Mouse (Mus musculus) thymus, postnatal 10 days (tissue): ENCODE measurements around the gene Zfp683.

ENCODE experiments used
- DNase-seq, 2 experiments: peaks; one replicate each; pipeline ENCODE4 v3.0.0; 2021; ENCODE audit warnings: low spot score in 2 of 2

Gene Zfp683

GRCm38 (mm10) chr4:134053538-134053937, at the start of gene Zfp683:
Zfp683 (plus strand) TSS chr4:134053838.
- no peak for DNase-seq

- DNase-seq: no peak
Measured at GRCm38 (mm10) chr4:134005581-134006358, 47.9 kb upstream of the Zfp683 start.

DNA sequence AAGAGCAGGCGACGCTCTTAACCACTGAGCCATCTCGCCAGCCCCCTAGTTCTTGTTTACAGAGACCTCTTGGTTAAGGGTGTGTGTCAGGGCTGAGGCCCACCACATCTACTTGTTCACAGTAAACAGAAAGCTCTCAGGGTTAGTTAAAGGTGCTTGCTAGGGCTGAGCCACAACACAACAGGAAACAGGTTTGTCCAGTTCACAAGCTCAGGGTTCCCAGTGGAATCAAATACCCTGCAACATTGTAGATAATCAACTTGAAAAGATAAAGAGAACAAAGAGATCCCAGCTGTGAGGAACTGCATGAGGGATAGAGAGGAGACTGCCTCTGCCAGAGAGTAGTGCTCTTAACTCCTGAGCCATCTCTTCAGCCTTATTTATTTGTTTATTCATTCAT, 46.8 kb upstream of the Zfp683 start:
- DNase-seq: no peak

DNA sequence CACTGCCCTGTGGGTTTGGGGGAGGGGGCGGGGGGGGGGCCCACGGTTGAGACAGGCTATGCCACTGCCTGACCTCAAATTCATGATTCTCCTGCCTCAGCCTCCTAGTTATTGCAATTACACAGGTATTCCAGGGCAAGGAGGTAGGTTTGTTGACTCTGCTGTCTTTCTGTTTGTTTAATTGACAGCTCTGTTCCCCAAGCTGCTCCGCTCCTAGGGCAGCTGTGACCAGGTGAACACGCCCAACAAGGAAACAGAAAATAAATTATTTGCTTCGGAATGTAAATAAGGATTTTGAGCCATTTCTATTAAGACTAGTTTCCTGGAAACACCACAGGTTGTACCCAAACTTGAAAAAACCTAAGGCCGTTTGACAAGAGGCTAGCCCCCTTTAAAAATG, 43.9 kb upstream of the Zfp683 start:
- no peak for DNase-seq

GRCm38 (mm10) chr4:134011450-134012414, 41.9 kb upstream of the Zfp683 start:
- DNase-seq: no peak

- peak in 1 of 2 experiments; percentile 20 for DNase-seq
Measured at GRCm38 (mm10) chr4:134012858-134013528, 40.6 kb upstream of the Zfp683 start.

- no peak for DNase-seq
Measured at GRCm38 (mm10) chr4:134016208-134016607, 37.4 kb upstream of the Zfp683 start.

DNA sequence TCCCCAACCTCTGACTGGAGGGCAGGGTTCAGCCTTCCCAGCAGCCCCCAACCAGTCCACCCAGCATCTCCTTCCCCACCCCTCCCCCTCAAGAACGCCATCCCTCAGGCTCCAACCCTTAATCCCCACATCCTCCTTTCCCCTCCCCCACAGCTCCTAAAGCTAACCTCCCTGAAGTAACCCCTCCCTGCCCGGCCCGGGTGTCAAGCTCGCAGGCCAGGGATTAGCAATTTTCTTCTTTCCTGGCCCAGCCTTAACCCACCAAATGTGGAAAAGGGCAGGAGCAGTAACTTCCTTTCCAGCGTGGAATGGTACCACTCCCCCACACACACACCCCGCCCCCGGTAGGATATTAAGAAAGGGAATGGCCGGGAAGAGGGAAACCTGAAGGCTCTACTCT, 36.9 kb upstream of the Zfp683 start:
- no peak for DNase-seq

DNA sequence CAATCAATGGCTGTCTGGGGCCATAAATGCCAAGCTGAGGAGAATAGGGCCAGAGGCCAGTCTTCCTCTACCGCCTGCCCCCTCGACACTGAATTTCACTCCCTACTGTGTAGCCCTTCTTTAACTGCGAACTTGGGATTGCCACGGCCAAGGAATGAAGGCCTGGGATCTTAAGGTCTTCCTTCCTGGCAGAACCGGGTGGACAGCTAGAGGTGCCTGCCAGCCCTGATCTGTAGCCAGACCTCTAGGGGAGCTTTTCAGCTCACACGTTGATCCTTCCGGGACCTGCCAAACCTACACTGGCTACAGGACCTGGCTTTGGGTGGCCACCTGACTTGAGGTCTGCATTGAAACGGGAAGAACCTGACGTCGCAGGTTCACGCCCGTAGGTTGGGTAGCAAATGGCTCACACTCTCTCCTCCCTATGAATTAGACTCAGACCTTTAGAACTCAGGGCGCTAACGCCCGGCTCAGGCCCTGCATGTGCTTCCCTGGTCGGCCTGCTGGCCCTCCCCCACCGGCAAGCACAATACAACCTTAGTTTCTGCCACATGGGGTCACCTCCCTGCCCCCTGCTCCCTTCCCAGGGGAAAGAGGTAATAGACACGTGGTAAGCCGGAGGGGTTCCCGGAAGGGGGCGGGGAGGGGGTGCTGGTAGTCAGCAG, 36.3 kb upstream of the Zfp683 start:
- DNase-seq: no peak

DNA sequence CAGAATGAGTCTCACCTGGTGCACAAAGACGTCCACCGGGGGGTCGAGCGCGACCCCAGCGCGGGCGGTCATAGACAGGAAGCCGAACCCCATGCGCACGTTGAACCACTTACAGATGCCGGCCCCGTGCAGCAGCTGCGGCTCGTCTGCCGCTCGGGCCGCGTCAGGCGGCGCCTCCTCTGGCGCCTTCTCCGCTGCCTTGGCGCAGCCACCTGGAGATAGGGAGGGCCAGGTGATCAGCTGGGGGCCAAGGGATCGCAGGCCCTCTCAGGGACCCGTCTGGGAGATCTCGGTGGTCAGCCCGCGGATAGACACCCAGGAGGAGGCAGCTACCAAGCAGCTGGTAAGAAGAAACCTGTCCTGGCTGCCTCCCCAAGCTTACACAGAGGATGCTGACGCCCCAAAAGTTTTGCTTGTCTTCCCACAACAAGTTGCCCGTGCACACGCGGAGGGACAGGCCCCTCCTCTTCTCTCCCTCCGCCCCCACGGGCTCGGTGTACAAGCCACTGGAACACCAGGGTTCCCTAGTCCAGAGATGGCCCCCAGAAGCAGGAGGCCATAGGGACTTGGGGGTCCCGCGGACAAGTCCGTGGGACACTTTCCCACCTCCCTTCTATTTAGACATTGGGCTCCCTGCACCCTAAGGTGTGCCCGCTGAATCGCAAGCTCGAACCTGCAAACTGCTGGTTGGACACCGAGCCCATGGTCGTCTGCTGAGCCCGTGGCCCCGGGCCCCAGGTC, 35.4 kb upstream of the Zfp683 start:
- no peak for DNase-seq

- DNase-seq: no peak
Measured at GRCm38 (mm10) chr4:134018779-134019145, 34.9 kb upstream of the Zfp683 start, which contains the start of gene Lin28a. Lin28a (minus strand) TSS chr4:134018841.

DNA sequence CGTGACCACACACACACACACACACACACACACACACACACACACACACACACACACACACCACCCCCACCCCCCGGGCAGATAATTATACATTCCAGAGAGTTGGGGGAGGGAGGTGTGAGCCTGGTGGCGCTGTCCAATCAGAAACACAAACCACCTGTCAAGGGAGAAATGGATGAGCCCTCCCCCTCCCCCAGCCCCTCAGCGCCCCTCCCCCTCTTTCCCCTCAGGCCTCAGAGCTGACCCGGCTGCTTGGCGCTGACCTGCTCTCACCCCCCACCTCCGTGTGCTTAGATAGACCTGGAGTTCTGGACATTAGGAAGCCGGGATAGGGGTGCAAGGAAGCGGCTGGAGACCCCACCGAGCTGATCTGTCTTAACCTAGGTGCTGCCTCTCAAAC, 34.4 kb upstream of the Zfp683 start:
- no peak for DNase-seq

DNA sequence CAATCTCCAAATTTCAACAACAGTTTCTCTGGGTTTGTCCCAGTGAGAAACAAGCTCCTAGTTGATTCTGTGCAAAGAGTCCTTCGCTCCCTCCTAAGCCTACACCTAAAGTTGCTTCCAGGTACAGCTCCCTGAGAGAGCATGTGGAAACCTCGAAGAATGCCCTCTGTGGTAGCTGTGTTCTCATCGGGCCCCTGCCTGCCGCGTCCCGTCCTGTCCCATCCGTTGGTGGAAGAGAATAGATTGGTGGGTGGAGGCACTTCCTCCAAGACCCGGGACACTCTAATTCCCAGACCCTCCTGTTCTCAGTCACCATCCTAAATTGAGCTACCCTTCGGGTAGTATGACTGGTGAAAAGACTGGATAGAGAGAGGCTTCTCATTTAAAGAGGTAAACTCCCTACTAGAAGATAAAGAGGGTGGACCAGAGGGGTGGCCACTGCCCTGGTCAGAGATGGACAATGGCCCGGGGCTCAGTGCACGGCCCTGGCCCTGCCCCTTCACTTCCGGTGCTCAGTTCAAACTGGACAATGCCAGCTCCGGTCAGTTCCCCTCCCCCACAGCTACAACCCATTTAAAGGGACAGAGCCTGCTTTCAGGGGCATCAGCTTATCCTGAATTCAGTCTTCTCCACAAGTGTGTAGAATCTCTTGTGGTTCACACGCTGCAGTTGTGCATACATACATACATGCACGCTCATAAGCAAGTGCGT, 33.8 kb upstream of the Zfp683 start:
- no peak for DNase-seq

DNA sequence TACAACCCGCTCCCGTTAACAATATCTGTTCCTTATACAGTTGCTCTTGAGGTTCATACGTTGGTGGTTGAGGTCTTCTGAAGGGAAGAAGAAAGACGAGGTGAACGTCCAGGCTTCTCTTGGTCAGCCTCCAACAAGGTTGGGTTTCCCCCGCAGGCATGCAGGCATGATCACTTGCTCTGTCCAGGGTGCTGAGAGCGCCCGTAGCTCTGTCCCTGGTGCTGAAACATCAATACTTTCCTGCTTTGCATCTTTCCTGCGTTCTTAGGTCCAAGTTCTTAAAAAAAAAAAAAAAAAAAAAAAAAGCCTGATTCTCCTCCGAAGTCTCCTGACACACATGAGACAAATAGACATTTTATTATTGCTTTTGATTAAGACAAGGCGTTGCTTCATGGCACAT, 33.0 kb upstream of the Zfp683 start:
- peak in 1 of 2 experiments; percentile 68 for DNase-seq

DNA sequence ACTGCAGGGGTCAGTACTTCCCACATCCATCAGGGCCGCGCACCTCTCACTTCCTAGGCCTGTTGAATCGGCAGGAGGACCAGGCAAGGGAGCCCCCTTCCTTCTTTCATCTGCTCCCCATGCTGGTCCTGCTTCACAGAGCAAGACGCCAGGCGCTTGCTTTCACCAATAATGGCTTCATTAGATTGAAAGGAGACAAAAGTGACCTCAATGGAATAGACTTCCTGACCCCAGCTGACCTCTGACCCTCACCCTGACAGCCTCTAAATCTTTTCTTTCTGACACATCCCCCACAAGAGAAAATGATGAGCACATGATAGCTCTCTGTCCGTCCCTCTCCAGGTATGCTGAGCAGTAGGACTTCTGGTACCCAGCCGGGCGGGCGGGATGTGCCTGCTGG, 27.8 kb upstream of the Zfp683 start:
- no peak for DNase-seq

- peak; percentile 58 to 89 for DNase-seq
Measured at GRCm38 (mm10) chr4:134035953-134036352, 17.7 kb upstream of the Zfp683 start.

- no peak for DNase-seq
Measured at GRCm38 (mm10) chr4:134041317-134042123, 12.1 kb upstream of the Zfp683 start.

- DNase-seq: peak in 1 of 2 experiments; percentile 27
Measured at GRCm38 (mm10) chr4:134043041-134043440, 10.6 kb upstream of the Zfp683 start.

DNA sequence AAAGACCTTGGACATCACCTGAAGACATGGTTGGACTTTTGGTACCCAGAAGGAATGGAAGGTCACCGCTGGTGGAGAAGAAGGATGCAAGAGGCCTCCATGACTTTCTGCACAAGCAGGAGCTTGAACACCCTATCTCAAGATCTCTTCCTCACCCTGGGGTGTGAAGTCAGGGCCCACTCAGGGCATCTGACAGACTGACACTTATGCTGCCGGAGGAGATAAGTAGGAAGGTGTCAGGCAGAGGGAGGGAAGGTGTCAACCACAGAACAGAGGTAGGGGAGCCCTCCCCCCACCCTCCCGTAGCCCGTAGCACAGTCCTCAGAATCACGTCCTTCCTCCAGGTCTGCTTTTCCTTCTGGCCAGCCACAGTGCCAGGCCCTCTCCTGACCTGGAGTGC, 6.0 kb upstream of the Zfp683 start:
- DNase-seq: no peak
